Mouse (Mus musculus) cerebellum, postnatal 14 days (tissue): Measurements from ENCODE around the gene Ppp4r3a.

ENCODE experiments used
- DNase-seq, 2 experiments: peaks; one replicate each; pipeline ENCODE4 v3.0.0; 2021; ENCODE audit warnings: mixed read lengths in 2 of 2

Ppp4r3a gene

DNA sequence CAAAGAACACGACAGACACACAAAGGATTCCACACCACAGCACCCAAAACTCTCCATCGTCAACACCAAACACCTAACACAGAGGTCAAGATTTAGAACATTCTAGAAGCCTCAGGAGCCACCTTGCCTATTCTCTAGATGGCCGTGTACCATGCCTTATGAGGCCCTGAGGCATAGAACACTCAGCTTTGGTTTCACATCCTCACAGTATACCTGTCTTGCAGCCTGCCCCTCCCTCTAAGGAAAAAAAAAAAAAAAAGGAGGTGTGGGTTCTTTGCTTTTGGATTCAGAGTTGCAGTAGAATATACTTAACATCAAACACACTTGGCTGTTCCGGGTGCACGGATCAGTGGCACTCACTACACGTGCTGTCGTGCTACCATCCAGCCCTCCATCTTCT is 72.5 kb downstream of the Ppp4r3a start:
- no peak for DNase-seq

DNA sequence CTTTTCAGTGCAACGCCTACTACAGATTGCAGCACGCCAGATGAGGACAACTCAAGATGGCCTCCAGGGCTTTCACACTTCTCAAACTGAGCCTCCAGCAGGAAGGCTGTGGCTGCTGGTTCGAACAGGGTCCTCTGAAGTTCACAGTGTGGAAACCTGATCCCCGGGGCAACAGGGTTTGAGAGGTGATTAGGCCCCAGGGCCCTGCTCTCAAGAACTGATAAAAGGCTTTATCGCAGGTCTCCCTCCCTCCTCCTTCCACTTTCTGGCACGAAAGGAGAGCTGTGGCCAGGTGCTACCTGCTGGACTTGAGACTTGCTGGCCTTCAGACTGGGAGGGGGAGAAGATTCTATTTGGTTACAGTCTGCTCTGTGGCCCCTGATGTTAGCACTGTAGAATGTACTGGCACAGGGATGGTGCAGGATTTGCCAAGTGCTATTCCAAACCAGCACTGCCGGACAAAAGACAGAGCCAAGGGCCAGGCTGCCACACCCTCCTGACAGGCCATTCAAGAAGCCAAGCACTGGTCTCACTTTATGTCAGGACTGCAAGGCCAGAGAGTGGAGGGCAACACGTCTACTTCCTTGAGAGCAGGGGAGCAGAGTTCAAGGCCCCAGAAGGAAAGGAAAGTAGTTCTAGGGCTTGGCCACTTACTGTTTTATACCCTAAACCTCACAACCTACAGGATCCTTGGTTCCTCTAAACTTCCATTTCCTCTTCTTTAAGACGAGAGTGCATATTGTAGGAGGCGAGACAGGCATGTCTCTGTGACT is 73.2 kb downstream of the Ppp4r3a start:
- no peak for DNase-seq

DNA sequence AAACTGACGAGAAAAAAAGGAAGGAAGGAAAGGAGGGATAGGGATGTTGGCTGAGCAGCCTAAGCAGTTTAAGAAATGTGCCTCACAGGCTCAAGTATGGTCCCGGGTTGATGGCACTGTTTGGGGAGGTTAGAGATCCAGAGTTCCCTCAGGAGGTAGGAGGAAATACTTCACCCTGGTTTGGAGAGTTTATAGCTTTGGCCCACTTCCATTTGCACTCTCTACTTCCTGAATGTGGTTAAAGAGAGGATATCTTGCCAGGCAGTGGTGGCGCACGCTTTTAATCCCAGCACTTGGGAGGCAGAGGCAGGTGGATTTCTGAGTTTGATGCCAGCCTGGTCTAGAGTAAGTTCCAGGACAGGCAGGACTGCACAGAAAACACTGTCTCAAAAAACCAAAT is 74.3 kb downstream of the Ppp4r3a start:
- no peak for DNase-seq

DNA sequence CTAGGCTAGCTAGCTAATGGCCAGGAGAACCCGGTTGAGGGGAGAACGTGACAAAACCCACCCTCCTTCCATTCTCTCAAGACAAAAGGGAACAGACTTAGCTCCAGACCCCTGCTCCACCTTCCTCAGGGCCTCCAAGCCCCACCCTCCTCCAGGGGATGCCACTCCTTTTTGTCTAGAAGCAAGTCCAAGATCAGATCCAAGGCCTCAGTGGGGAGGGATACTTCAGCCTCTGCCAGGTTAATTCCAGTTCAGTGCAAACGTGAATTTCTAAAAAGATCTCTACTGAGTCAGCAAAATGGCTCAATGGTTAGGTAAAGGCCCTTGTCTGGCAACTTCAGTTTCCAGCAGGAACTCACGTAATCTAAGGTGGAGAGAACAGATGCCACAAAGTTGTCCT is 74.9 kb downstream of the Ppp4r3a start:
- no peak for DNase-seq

DNA sequence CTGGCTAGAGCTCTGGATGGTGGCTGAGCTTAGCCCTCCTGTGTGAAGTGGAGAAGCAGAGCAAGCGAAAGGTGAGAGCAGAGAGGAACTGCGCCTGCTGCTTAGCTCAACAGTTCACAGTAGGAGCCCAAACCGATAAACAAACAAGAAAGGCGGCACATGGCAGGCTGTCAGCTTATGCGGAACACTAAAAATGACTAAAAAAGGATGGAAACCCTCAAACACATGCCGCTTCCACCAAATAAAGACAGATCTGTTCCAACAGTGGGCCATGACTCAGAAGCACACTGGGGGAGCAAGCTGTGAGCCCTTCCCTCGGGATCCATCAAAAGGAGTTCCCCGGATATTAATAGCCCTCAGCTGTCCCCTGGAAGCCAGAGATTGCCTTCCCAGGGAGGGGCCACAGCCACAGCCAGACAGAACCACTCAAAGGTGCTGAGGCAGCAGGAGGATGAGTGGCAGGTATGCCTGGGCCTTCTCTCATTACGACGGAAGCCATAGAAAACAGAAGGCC is 75.5 kb downstream of the Ppp4r3a start:
- DNase-seq: no peak

DNA sequence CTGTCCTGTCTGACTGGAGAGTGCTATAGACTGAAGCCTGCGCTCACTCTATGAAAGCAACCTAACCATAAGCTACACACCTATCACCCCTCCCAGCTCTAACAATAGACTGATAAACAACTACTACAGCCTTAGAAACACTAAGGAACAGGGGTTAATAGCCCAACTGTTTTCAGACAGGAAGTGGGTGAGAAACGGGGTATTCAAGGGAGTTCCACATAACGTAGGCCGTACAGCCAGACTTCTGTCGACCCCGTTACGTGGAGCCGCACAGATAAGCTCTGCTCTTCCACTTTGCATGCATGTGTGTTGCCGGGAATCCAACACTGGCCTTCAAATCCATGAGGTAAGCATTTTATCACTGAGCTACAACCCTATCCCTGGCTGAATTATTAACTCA is 76.1 kb downstream of the Ppp4r3a start:
- DNase-seq: no peak

DNA sequence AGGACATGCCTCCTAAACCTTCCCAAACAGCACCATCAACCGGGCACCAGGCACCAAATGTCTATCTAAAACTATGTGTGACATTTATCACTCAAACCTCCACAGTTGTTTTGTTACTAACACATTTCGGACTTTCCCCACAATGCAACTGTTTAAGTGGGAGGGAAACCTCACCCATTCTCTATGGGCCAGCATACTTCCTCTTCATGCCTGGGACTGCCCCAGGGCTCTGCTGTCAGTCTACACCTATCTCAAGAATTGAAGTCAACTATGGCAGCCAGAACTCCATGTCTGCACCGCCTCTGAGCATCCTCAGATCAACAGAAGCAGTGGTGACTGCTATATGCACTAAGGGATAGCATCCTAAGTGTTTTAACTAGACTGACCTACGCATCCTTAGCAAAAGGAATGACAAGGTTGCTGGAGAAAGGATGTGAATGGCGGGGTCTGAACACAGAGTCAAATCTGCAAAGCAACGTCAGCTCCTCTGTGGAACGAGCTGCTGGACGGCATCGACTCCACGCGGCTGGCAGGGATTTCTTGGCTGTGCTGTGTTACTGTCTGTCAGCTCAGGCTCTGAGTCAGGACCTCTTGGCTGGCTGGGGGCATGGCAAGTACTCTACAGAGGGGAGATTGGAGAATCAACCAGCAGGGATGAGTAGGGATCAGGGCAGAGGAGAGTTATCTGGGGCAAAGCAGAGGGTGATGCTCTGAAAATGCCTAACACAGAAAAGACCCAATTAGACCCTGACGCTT is 77.7 kb downstream of the Ppp4r3a start:
- DNase-seq: peak; percentile 59 to 66

DNA sequence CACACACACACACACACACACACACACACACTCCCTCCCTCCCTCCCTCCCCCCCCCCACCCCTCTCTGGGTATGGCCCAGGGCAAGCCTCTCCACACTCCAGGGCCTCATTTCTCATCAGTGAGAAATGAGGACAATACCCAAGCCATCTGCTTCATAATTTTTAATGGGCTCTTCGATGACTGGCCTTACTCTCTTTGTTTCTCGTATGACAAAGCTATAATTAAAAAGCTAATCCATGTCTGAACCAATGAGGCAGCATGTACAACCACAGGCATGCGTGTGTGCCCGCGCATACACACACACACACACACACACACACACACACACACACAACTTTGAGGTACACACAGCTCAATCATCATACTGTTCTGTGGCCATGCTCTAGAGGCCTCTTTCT is 78.5 kb downstream of the Ppp4r3a start:
- DNase-seq: no peak

DNA sequence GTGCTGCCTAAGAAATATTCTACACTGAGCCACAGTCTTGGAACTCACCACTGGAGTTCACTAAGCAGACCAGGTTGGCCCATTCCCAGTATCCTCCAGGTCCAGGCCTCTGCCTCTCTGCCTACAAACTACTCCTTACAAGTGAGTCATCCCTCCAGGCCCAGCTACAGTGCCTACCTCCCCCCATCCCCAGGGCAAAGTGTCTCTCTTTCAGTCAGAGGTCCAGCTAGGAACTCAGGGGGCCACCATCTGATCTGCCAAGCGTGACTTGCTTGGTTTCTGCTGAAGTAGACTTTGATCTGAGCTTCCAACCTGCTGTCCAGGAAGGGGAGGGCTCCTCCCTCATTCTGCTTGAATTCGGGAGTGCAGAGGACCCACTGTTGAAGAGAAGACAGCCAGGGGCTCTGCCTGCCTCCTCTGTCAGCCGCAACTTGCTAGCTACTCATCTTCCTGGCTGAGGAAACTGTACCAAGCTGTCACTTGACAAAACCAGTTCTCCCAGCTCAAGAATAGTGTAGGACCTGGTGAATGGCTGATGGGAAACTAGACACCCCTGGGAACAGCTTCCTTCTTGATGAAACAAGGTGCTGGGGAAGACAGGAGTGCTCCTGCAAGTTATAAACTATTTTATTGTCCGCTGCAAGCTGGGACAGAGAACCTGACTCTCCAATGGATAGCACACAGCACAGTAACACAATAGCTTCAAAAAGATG is 80.5 kb downstream of the Ppp4r3a start:
- DNase-seq: no peak

DNA sequence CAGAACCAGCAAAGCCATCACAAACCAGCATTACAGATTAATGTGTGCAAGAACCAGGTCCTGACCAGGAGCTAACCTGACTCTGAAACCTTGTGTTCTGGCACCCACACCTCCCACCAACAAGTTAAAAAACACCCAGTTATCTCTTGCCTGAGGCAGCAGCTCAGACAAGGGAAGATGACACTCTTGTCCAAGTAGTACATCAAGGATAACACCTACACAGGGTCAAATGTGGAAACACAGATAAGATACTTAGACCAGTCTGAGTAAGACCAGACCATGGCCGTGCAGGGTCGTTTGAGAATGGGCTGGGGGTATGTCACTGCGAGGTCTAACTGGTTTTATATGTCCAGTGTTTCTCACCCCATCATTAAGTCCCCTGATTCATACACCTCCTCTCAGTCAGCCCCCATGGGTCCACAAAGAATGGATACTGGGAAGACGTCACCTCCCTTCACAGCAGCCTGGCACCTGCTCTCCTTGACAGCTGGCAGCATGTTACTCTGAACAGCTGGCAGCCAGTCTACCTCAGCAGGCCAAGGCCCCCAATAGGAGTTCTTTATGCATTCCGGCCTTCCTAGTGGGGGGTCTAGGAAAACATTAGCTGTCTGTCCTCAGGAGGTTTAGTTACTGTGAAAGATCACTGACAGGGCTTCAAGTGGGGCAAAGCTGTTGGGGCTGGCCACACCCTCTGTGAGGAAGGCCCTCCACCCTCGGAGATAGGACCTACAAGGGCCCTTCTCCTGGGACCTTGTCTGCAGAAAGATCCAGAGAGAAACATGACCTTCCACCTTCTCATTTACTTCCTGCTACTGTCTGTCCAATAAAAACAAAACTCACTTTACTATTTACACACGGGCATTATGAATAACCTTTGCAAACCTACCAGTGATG is 84.2 kb downstream of the Ppp4r3a start:
- no peak for DNase-seq

DNA sequence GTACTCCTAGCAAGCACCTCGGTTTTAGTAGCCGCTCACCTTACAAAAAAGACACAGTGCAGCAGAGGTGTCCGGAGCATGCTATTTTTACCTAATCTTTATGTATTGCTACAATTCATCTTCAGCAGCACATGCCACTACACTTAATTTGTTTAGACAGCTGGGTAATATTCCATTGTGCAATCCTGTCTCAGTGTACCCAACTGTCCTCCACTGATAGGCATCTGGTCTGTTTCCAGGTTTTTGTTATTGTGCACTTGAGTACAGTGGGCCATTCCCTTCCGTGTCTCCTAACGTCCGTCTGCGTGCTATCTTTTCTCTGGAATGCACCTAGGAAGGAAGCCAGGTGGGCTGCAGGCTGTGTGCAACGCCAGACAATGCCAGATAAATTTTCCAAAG is 84.9 kb downstream of the Ppp4r3a start:
- DNase-seq: no peak

DNA sequence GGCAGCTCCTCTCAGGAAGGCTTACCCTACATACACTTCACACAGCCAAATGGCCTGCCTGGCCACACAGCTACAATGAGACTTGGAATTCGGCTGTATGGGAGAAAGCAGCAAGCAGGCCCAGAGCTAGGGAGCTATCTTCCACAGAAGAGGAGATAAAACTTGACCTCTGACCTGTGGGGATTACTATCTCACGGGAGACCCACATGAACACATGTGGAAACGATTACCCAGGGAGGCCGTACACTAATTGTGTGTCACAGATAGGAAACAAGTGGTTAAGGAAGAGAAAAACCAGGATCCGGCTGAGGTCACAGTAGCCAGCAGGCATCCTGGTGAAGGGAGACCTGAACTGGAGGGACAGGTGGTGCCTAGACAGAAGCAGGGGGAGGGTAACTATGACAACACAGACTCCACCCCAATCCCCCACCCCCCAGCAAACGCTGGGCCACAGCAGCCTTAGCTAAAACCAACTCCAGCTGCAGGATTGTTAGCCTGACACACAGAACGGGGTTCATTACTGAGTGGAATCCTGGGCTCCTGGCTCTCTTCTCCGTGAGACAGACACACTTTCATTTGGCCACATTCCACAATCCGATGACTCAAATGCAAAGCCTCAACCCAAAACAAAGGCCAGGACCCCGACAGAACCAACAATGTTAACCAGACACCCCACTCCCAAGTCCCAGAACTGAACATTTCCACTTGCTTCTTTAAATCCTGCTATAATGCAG is 85.5 kb downstream of the Ppp4r3a start:
- no peak for DNase-seq

DNA sequence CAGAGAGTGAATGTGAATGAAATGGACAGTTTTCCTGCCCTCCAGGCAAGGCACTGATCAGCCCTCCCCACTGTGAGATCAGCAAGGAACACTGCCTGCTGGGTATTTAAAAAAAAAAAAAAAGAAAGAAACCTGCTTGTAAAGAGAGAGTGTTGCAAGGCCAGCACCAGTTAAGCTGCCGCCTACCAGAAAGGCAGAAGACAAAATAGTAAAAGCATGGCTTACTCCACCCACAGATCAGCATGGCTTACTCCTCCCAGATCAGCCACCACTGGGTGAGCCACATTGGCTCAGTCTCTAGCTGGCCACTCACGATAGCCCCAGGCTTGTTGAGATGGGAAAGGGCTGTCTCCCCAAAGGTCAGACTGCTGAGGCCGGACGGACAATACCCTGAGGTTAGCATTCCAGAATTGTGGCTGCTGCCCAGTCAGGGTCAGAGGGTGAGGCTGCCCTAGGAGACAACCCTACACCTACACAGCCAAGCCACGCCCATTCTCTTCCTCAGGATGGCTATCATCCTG is 87.1 kb downstream of the Ppp4r3a start:
- DNase-seq: no peak

DNA sequence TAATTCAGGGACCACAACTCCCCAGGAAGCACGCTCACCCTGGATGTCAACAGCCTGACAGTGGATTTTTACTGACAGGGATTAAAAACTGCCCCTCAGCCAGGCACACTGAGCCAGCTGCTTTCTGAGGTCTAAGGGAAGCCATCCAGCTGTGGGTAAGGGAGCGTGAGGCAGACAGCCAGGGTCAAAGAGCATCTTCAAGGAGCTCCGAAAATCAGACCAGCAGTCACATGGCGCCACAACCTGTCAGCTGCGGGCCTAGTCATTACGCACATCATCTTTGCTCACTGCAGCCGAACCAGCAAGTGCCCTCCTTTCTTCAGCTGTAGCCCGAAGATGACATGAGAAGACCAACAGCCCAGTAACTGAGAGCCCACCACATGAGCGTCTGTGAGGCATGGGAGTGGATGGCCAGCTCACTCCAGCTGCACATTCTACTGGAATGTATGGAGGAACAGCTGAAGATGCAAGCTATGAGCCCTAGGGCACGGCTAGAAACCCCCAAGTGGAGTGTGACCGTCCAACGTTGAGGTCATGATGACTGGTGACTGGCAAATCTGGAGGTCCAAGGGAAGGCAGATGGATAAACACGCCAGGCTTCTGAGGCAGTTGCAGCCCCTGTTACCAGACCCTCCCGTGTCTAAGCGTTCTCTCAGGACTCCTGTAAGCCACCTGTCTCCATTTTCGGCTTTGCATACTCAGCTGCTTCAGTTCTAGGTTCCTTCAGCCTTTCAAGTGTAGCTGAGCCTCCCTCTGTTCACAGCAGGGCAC is 87.7 kb downstream of the Ppp4r3a start:
- no peak for DNase-seq

DNA sequence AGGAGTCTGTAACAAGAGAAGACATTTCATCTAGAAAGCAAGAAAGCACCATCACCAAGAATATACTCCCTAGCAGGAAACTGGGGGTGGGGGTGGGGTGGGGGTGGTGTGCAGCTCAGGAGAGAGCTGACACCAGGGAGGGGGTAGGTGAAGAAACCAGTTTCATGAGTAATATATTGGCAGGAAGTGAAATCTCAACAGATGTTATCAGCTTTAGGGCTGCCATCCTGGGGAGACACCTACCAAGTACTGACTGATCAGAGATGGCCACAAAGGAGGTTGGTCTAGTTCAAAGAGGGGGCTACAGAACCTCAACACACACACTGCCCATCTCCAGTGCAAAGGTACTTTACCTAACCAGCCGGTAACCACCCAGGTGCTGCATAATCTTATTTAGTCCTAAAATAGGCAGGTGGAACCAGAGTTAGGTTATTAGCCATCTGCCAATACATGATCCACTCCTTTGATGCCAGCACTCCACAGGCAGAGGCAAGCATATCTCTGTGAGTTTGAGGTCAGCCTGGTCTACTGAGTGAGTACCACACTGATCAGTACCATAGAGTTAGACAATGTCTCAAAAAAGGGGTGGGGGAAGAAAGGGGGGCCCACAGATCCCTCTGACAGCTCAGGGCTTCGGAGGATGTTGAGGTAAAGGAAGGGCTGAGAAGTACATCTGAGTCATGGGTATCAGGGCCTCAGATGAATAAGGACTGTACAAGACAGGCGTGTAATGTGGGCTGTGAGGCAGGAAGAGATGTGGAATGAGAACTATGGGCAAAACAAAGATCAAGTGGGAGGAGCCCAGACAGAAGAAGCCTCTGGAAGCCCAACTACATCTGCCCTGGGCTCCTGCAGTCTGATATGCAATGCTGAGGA is 89.1 kb downstream of the Ppp4r3a start:
- no peak for DNase-seq

DNA sequence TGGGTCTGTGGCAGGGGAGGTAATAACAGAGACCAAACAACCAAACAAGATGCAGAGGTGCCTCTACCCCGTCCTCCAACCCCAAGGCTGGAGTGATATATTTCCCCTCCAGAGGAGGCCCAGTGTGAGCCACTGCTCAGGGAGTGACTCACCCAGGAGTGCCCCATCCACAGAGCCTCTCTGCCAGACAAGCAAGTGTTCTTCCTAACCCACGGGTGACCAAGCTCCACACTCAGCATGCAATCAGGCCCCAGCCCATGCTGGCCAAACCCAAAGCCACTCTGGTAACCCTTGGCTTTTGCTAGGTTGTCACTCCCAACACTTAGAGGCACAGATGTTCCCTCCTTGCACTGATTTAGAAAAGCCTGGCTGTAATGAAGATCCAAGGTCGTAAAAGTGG is 90.4 kb downstream of the Ppp4r3a start:
- no peak for DNase-seq

DNA sequence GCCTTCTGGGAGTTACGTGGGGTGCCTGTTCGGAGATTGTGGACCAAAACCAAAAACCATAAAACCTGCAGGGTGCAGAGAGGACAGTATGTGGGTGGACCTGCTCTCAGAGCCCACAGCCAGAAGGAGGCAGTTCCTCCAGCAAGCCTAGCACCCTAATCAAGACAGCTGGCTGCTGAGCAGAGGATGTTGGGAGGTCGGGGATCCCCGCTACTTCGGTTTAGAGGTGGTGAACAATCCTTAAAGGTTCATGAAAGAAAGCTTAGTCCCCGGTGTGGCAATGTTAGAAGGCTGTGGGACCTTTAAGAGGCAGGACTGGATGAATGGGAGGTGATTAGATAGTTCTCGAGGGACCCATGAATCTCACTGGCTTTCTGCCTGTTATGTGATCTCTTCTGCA is 91.0 kb downstream of the Ppp4r3a start:
- DNase-seq: no peak

DNA sequence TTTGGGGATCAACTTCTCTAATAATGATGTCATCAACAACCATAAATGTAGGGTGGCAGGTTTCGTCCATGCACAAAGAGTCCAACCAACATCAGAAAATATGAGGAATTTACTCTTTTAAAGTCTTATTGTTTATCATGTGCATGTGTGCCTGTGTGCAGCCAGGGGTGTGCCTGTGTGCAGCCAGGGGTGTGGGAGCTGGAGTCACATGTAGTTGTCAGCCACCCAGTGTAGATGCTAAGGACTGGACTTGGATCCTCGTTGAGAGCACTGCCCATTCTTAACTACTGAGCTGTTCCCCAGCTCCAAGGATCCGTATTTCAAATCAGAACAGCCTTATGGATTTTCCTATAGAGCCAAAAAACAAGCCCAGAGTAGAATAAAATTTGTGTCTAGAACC is 92.4 kb downstream of the Ppp4r3a start:
- DNase-seq: no peak

DNA sequence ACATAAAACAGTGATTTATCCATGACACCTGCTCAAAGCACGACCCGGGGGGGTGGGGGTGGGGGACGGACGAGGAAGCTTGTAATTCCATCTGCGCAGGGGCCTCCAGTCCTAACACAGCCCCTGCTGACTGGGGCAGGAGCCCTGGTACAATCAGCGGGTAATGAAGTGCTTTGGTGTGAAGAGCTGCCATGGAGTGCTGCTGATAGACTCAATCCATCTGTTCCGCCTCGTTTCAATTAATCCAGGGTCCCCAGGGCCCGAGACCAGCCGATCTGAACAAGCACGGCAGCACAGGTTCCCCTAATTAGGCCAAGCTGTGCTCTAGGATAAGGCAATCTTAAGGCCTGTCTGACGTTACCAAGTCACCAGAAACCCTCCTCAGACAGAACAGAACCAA is 93.2 kb downstream of the Ppp4r3a start:
- peak; percentile 43 to 58 for DNase-seq
